In genomic region chr17:73162445-73163208, GRCm38 (mm10) we compare ENCODE assay signal across 21 mouse cellular contexts. TPM values are rescaled to one million over a fixed set of nuclear protein-coding genes. Genes with fewer than 3 reads are reported as not detected.
DNase-seq lines count a peak whose midpoint lies in the region; ATAC-seq lines count a peak whose summit lies in the region.
"Had no signal": no experiment of that assay in that cellular context is flagged by ENCODE, and none has a peak within 500 bp of the region (broad histone marks: within the 10 kb centered on the region; RNA-seq: fewer than 3 reads in every experiment).

No protein-coding gene starts in this region.

- peak overlapping the region; percentile 4; the same call in 1 of the 2 replicates for H3K27ac ChIP-seq in heart, embryonic 16.5 days (ENCODE audit: low read length)
- H3K27ac ChIP-seq in intestine, embryonic 15.5 days: no peak overlapping the region
- H3K27ac ChIP-seq in liver, embryonic 12.5 days: no peak overlapping the region
- H3K27ac ChIP-seq: embryonic facial prominence, embryonic 12.5 days; forebrain, embryonic 10.5 days; hindbrain, embryonic 12.5 days; kidney, embryonic 15.5 days; liver, embryonic 15.5 days; midbrain, embryonic 12.5 days; neural tube, embryonic 13.5 days had no signal

- H3K27me3 ChIP-seq in heart, embryonic 16.5 days (ENCODE audit: control insufficient read depth, insufficient read depth, low read length): no peaks in the 10 kb centered on the region
- H3K27me3 ChIP-seq in splenic B cell, adult 2 months (ENCODE audit: control insufficient read depth, insufficient read depth, low read length, poor library complexity, severe bottlenecking): no peaks in the 10 kb centered on the region
- no peaks in the 10 kb centered on the region for H3K27me3 ChIP-seq in intestine, embryonic 15.5 days (replicated peaks)
- no peaks in the 10 kb centered on the region for H3K27me3 ChIP-seq in liver, embryonic 12.5 days (replicated peaks)
- H3K27me3 ChIP-seq: embryonic facial prominence, embryonic 12.5 days; hindbrain, embryonic 12.5 days; kidney, embryonic 15.5 days; liver, embryonic 15.5 days; midbrain, embryonic 12.5 days; neural tube, embryonic 13.5 days; Patski had no signal

- H3K36me3 ChIP-seq in heart, embryonic 16.5 days (ENCODE audit: control insufficient read depth, insufficient read depth): peaks cover 6% of the 10 kb centered on the region; the same call in 1 of the 2 replicates
- H3K36me3 ChIP-seq in splenic B cell, adult 2 months (ENCODE audit: control insufficient read depth, insufficient read depth, low read length, poor library complexity, severe bottlenecking): 0 out of 2 replicates have a peak, but pooled peaks cover 1% of the 10 kb centered on the region
- peaks cover 4% of the 10 kb centered on the region; the same call in 1 of the 2 replicates for H3K36me3 ChIP-seq in intestine, embryonic 15.5 days
- H3K36me3 ChIP-seq in liver, embryonic 12.5 days: peaks cover 4% of the 10 kb centered on the region; the same call in 1 of the 2 replicates
- H3K36me3 ChIP-seq: embryonic facial prominence, embryonic 12.5 days; liver, embryonic 15.5 days; neural tube, embryonic 13.5 days had no signal

- no peak overlapping the region for H3K4me2 ChIP-seq in heart, embryonic 16.5 days (ENCODE audit: low read depth, low read length)
- no peak overlapping the region for H3K4me2 ChIP-seq in intestine, embryonic 15.5 days (replicated peaks)
- no peak overlapping the region for H3K4me2 ChIP-seq in liver, embryonic 12.5 days
- H3K4me2 ChIP-seq: embryonic facial prominence, embryonic 12.5 days; hindbrain, embryonic 12.5 days; kidney, embryonic 15.5 days; liver, embryonic 15.5 days; midbrain, embryonic 12.5 days; neural tube, embryonic 13.5 days had no signal

- H3K4me3 ChIP-seq in heart, embryonic 16.5 days (ENCODE audit: low read length): no peak overlapping the region
- no peak overlapping the region for H3K4me3 ChIP-seq in intestine, embryonic 15.5 days (replicated peaks)
- no peak overlapping the region for H3K4me3 ChIP-seq in liver, embryonic 12.5 days
- H3K4me3 ChIP-seq: embryonic facial prominence, embryonic 12.5 days; forebrain, embryonic 10.5 days; hindbrain, embryonic 12.5 days; kidney, embryonic 15.5 days; liver, embryonic 15.5 days; midbrain, embryonic 12.5 days; neural tube, embryonic 13.5 days had no signal

- H3K4me1 ChIP-seq in heart, embryonic 16.5 days (ENCODE audit: control insufficient read depth, insufficient read depth, low read length): peaks cover 15% of the 10 kb centered on the region
- H3K4me1 ChIP-seq in intestine, embryonic 15.5 days (replicated peaks): no peaks in the 10 kb centered on the region
- H3K4me1 ChIP-seq in liver, embryonic 12.5 days: peaks cover 7% of the 10 kb centered on the region
- H3K4me1 ChIP-seq: embryonic facial prominence, embryonic 12.5 days; forebrain, embryonic 10.5 days; hindbrain, embryonic 12.5 days; kidney, embryonic 15.5 days; liver, embryonic 15.5 days; midbrain, embryonic 12.5 days; neural tube, embryonic 13.5 days had no signal

- intact Hi-C loops in heart, postnatal 10 days (cut with DNase I): no loop called here

- H3K9me3 ChIP-seq in heart, embryonic 16.5 days (replicated peaks; ENCODE audit: control insufficient read depth, low read length): no peaks in the 10 kb centered on the region
- no peaks in the 10 kb centered on the region for H3K9me3 ChIP-seq in intestine, embryonic 15.5 days
- no peaks in the 10 kb centered on the region for H3K9me3 ChIP-seq in liver, embryonic 12.5 days (replicated peaks)
- H3K9me3 ChIP-seq: embryonic facial prominence, embryonic 12.5 days; forebrain, embryonic 10.5 days; hindbrain, embryonic 12.5 days; kidney, embryonic 15.5 days; liver, embryonic 15.5 days; midbrain, embryonic 12.5 days; neural tube, embryonic 13.5 days had no signal

- DNase-seq in heart, postnatal 10 days: no peak
- DNase-seq in 416B (ENCODE audit: low read depth) (peak; percentile 47), R1 (ENCODE audit: low read depth, low spot score) (peak; percentile 11)
- peak; percentile 33 for DNase-seq in splenic B cell, adult 2 months (ENCODE audit: low read depth, low spot score)
- no peak for DNase-seq in urinary bladder, postnatal 36 days (ENCODE audit: low spot score in 2 of 2)
- DNase-seq: adrenal gland, postnatal 10 days; cerebellum, postnatal 36 days; heart, adult 11 months; layer of hippocampus, adult 9-11 months; left cerebral cortex, postnatal 4 days had no signal

- no peak overlapping the region for H3K9ac ChIP-seq in heart, embryonic 16.5 days (ENCODE audit: low read length)
- no peak overlapping the region for H3K9ac ChIP-seq in intestine, embryonic 15.5 days
- no peak overlapping the region for H3K9ac ChIP-seq in liver, embryonic 12.5 days
- H3K9ac ChIP-seq: embryonic facial prominence, embryonic 12.5 days; hindbrain, embryonic 12.5 days; kidney, embryonic 15.5 days; liver, embryonic 15.5 days; midbrain, embryonic 12.5 days; neural tube, embryonic 13.5 days had no signal

- 70% methylated on average over 15 of the region's 15 CpGs for WGBS in heart, embryonic 16.5 days
- WGBS in intestine, embryonic 15.5 days: 70% methylated on average over 15 of the region's 15 CpGs
- 83% methylated on average over 15 of the region's 15 CpGs for WGBS in liver, embryonic 12.5 days (ENCODE audit: insufficient replicate concordance)

- ATAC-seq in heart, embryonic 16.5 days (replicated peaks; ENCODE audit: extremely low read depth, insufficient read depth, low FRiP score): peak; percentile 61; the same call in 1 of the 2 replicates
- ATAC-seq in intestine, embryonic 15.5 days: no peak
- no peak for ATAC-seq in liver, embryonic 12.5 days
- ATAC-seq: Patski had no signal

RNA-seq across cellular contexts. Expression of gene Lclat1, which starts 54.8 kb away (rescaled TPM):
- 39.5 and 49.2 TPM in 2 replicates for polyA plus RNA-seq in heart, embryonic 16.5 days (2015; fragmentation: Nextera tagmentation; extraction: Ambion mirVana)
- 100 to 1,000 TPM; 139 to 218 TPM for total RNA-seq in heart, postnatal 10 days (2021)
- polyA plus RNA-seq in intestine, embryonic 15.5 days (2015; fragmentation: Nextera tagmentation; extraction: Ambion mirVana): 24.2 and 25.0 TPM in 2 replicates
- 4.5 and 4.8 TPM in 2 replicates for polyA plus RNA-seq in liver, embryonic 12.5 days (2016; fragmentation: Nextera tagmentation; extraction: Ambion mirVana)

Comparison
In these comparisons a context has a peak if more than half of its experiments do, and no peak if none do; other contexts are left out.
1. DNase-seq: peak in 416B (single experiment), R1 (single experiment) and splenic B cell, adult 2 months (single experiment); none in heart, postnatal 10 days (0 of 2) and urinary bladder, postnatal 36 days (0 of 2).